Mouse (Mus musculus) CH12.LX (cell line): ENCODE results near the gene Slc11a1.

Experiments used
- CHD1 ChIP-seq: IDR thresholded peaks from 2 replicates; pipeline ENCODE4 v1.6.1; 2012; ENCODE audit warnings: low read depth, low read length, improper control_type of control experiment, inconsistent platforms
- CTCF ChIP-seq, 2 experiments: IDR thresholded peaks in 1 of 2; conservative IDR thresholded peaks in 1 of 2; 2 replicates each; pipeline ENCODE4 v1.5.1; 2011 to 2012; ENCODE audit warnings: low read depth in 2 of 2, low read length in 2 of 2, improper control_type of control experiment in 1 of 2, inconsistent platforms in 1 of 2, mild to moderate bottlenecking in 1 of 2, moderate library complexity in 1 of 2
- EP300 ChIP-seq: IDR thresholded peaks from 2 replicates; pipeline ENCODE4 v1.6.1; 2011; ENCODE audit warnings: low read length, improper control_type of control experiment
- JUND ChIP-seq: conservative IDR thresholded peaks from 2 replicates; pipeline ENCODE4 v1.6.1; 2011; ENCODE audit warnings: low read depth, low read length, improper control_type of control experiment
- MEF2A ChIP-seq: IDR thresholded peaks from 2 replicates; pipeline ENCODE4 v1.6.1; 2014; ENCODE audit warnings: low read depth, mild to moderate bottlenecking, inconsistent platforms, low read length, improper control_type of control experiment, borderline replicate concordance
- NELFE ChIP-seq: IDR thresholded peaks from 2 replicates; pipeline ENCODE4 v1.6.1; 2011; ENCODE audit warnings: low read depth, low read length, improper control_type of control experiment
- POLR2A ChIP-seq: IDR thresholded peaks from 2 replicates; pipeline ENCODE4 v1.6.1; 2011; ENCODE audit warnings: low read depth, mild to moderate bottlenecking, improper control_type of control experiment, low read length
- SMC3 ChIP-seq: IDR thresholded peaks from 2 replicates; pipeline ENCODE4 v1.6.1; 2011; ENCODE audit warnings: low read depth, low read length, improper control_type of control experiment
- ZC3H11A ChIP-seq: IDR thresholded peaks from 2 replicates; pipeline ENCODE4 v1.6.1; 2012; ENCODE audit warnings: low read depth, mild to moderate bottlenecking, inconsistent platforms, low read length, improper control_type of control experiment

GRCm38 (mm10) chr1:74392446-74392994, 17.5 kb downstream of the Slc11a1 start:
- TF ChIP-seq MEF2A (no peak), EP300 (no peak), JUND (no peak), SMC3 (no peak), CTCF (conservative IDR thresholded peaks at IDR 0.05 in 1 of 2, IDR thresholded peaks at IDR 0.05 in 1 of 2; ENCODE audit: low read depth in 2 of 2, low read length in 2 of 2) (no peak), NELFE (no peak), ZC3H11A (no peak), POLR2A (no peak), CHD1 (no peak)
